8 mouse cellular contexts compared by ENCODE assay signal in genomic region chr5:149679362-149679761, GRCm38 (mm10). TPM values are rescaled to one million over a fixed set of nuclear protein-coding genes. Genes with fewer than 3 reads are reported as not detected.
DNase-seq lines count a peak whose midpoint lies in the region; ATAC-seq and TF ChIP-seq lines count a peak whose summit lies in the region.

No protein-coding gene starts in this region.

- H3K27me3 ChIP-seq in kidney, postnatal 0 days (ENCODE audit: insufficient read depth, low read length): no peaks in the 10 kb centered on the region
- no peaks in the 10 kb centered on the region for H3K27me3 ChIP-seq in neural tube, embryonic 13.5 days

- H3K9ac ChIP-seq in kidney, postnatal 0 days (ENCODE audit: low read depth, low read length): peak overlapping the region; percentile 86; the same call in 1 of the 2 replicates
- H3K9ac ChIP-seq in neural tube, embryonic 13.5 days: peak overlapping the region; percentile 84

- no peaks in the 10 kb centered on the region for H3K36me3 ChIP-seq in kidney, postnatal 0 days (ENCODE audit: insufficient read depth, low read length)
- no peaks in the 10 kb centered on the region for H3K36me3 ChIP-seq in neural tube, embryonic 13.5 days

- peak overlapping the region; percentile 91 for H3K4me2 ChIP-seq in kidney, postnatal 0 days (ENCODE audit: low read length)
- H3K4me2 ChIP-seq in neural tube, embryonic 13.5 days: peak overlapping the region; percentile 72

- no peak for TF ChIP-seq CTCF in kidney, postnatal 0 days (IDR thresholded peaks at IDR 0.05; ENCODE audit: low read depth)

- WGBS in kidney, postnatal 0 days: 10% methylated on average over 12 of the region's 12 CpGs
- WGBS in neural tube, embryonic 13.5 days: 8% methylated on average over 12 of the region's 12 CpGs

- peaks cover 11% of the 10 kb centered on the region for H3K4me1 ChIP-seq in kidney, postnatal 0 days (replicated peaks; ENCODE audit: insufficient read depth, low read length)
- H3K4me1 ChIP-seq in neural tube, embryonic 13.5 days (replicated peaks): peaks cover 12% of the 10 kb centered on the region

- DNase-seq in cerebellum, adult 8-10 months: peak; percentile 6
- no peak for DNase-seq in cerebellum, postnatal 36 days
- DNase-seq in thymus, postnatal 14 days: peak; percentile 7
- no peak for DNase-seq in thymus, postnatal 25 days
- peak; percentile 19 for DNase-seq in kidney, postnatal 0 days (ENCODE audit: low spot score)
- DNase-seq in thymus, postnatal 0 days (ENCODE audit: low spot score): no peak
- no peak for DNase-seq in adipocyte (ENCODE audit: low spot score)

- H3K9me3 ChIP-seq in kidney, postnatal 0 days (replicated peaks; ENCODE audit: low read length): no peaks in the 10 kb centered on the region
- H3K9me3 ChIP-seq in neural tube, embryonic 13.5 days: no peaks in the 10 kb centered on the region

- H3K4me3 ChIP-seq in kidney, postnatal 0 days (replicated peaks; ENCODE audit: low read depth, low read length): peak overlapping the region; percentile 80
- H3K4me3 ChIP-seq in neural tube, embryonic 13.5 days: peak overlapping the region; percentile 71

- ATAC-seq in kidney, postnatal 0 days (replicated peaks; ENCODE audit: low FRiP score, low read depth): no peak
- ATAC-seq in neural tube, embryonic 13.5 days (ENCODE audit: low read depth): peak; percentile 22

- no peak overlapping the region for H3K27ac ChIP-seq in kidney, postnatal 0 days
- no peak overlapping the region for H3K27ac ChIP-seq in neural tube, embryonic 13.5 days (replicated peaks)

RNA-seq across cellular contexts. Expression of gene B3glct, which starts 1.3 kb away (rescaled TPM):
- 15.4 and 16.3 TPM in 2 replicates for polyA plus RNA-seq in kidney, postnatal 0 days (2015; fragmentation: Nextera tagmentation; extraction: Ambion mirVana)
- polyA plus RNA-seq in neural tube, embryonic 13.5 days (2015; fragmentation: Nextera tagmentation; extraction: Ambion mirVana): 14.5 and 16.1 TPM in 2 replicates
- 6.2 and 7.5 TPM in 2 replicates for polyA plus RNA-seq in thymus, postnatal 0 days (2015; fragmentation: Nextera tagmentation; extraction: Ambion mirVana)

RNA-seq across cellular contexts. Expression of gene Hsph1, which starts 43.2 kb away (rescaled TPM):
- polyA plus RNA-seq in kidney, postnatal 0 days (2015; fragmentation: Nextera tagmentation; extraction: Ambion mirVana): 25.0 and 27.4 TPM in 2 replicates
- 90.7 and 108 TPM in 2 replicates for polyA plus RNA-seq in neural tube, embryonic 13.5 days (2015; fragmentation: Nextera tagmentation; extraction: Ambion mirVana)
- 19.1 and 27.7 TPM in 2 replicates for polyA plus RNA-seq in thymus, postnatal 0 days (2015; fragmentation: Nextera tagmentation; extraction: Ambion mirVana)

Comparison
In these comparisons a context has a peak if more than half of its experiments do, and no peak if none do; other contexts are left out.
1. DNase-seq: peak in cerebellum, adult 8-10 months (single experiment), thymus, postnatal 14 days (single experiment) and kidney, postnatal 0 days (single experiment); none in cerebellum, postnatal 36 days (0 of 2), thymus, postnatal 25 days (single experiment), thymus, postnatal 0 days (single experiment) and adipocyte (single experiment).